Mouse (Mus musculus): ENCODE data around the gene Phlda3.

The Phlda3 gene

DNA sequence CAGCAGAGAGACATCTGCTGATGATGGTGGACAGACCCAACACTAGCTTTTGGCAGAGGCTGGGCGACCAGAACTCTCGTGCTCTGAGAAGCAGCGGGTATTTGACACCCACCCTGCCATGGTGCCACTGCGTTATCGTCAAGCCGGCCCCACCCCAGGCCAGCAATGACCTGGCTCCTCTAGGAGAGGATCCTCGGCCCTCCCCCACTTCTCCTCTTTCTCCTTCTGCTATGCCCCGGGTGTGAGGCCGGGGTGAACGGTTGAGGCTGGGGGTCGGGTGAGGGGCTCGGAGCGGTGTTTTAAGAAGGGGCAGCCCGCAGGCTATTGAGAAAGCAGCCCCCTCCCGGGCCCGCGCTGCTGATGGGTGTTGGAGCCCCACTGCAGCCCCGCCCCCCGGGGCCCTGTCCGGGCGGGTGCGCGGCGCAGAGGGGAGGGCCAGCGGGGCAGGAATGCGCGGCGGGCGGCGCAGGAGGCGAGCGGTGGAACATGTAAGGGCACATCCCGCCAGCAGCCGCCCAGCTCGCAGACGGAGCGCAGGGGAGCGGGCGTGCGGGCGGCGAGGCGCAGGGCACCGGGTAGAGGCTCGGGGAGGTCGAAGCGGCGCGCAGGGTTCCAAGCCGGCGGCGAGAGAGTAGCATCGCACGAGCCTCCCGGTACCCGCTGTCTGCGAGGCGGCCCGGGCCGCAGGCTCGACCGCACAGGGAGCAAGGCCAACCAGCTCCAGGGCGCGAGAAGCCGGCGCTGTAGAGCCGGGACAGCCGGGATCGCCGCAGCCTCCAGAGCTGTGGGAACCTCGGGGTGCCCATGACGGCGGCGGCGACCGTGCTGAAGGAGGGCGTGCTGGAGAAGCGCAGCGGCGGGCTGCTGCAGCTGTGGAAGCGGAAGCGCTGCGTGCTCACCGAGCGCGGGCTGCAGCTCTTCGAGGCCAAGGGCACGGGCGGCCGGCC is at the start of gene Phlda3:
Gene Phlda3 (plus strand): TSS at position 475 of the 947 bp plus-strand sequence.
- peak; percentile 83 to 84 for DNase-seq

DNA sequence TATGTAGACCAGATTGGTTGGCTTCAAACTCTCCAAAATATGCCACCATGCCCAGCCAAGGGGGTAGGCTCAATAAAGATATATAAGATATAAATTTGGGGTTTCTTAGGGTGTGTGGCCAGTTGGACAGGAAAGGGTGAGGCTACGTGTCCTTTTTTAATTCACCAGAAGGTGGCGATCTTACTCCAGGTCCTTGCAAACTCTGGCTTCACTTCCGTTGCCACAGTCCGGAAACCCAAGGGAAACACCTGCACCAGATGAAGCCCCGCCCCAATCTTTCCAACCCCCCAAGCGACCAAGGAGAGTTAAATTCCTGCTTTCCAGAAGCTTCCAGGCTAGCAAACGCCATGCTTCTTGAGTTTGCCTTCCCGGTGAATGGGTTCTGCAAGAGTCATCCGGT is 46.4 kb upstream of the Phlda3 start:
- peak; percentile 73 to 85 for DNase-seq

DNA sequence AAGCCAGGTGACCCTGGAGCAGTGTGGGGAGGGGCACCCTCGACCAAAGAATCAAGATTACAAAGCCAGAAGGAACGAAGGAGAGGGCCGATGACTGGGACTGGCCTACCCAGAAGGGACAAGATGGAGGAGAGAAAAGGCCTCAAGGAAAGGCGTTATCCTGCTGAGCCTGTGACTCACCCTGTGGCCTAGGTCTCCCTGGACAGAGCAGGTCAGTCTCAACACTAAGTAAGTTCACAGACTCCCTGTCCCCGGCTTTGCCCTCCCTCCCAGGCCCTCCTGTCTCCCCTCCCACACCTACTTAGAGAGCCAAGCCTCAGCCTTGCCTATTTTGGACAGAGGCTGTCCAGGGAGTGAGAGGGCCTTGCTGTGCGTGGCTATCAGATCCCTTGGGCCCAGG is 45.9 kb upstream of the Phlda3 start, which contains the start of gene Csrp1:
Gene Csrp1 (plus strand): TSS at position 79 of the 400 bp plus-strand sequence.
- no peak for DNase-seq

DNA sequence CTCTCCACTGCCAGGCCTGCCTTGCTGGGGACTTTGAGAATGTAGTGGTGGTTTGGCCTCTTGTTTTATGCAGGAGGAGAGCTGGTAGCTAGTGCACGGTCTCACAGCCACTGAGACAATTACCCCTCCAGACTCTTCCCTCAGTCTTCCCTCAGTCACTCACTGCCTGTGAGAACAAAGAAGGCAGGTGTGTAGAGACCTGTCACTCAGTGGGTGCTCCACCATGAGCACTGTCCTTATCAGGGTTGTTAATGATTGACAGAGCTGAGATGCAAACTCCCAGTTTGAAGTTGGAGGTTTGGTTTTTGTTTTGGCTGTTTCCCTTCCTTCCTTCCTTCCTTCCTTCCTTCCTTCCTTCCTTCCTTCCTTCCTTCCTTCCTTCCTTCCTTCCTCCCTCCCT is 42.9 kb upstream of the Phlda3 start:
- no peak for DNase-seq

DNA sequence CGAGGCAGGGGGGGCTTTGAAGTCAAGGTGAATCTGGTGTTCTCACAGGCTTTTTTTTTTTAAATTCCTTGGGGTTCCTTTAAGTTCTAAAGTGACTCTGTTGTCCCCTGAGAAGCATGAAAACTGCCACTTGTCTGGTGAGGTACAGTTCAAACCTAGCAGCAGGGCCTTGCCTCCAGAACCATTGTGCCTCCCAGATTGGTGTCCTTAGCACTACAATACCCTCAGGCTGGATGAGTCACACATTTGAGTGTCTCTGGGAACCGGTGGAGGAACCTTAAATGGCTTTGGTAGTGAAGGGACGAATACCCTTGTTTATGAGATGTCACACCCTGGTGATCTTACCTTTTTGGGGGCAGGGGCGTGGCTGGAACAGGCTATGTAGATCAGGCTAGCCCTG is 41.8 kb upstream of the Phlda3 start:
- no peak for DNase-seq

DNA sequence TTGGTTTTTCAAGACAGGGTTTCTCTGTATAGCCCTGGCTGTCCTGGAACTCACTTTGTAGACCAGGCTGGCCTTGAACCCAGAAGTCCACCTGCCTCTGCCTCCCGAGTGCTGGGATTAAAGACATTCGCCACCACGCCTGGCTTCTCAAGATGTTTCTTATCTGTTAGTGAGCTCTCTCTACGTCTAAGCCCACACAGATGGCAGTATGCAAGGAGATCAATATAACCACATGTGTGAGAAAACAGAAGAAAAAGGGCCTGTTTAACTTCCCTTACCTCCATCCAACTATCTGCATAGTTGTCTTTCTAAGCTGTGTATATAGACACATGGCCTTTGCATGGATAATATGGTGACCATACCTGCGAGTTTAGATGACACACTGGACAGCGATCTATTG is 40.6 kb upstream of the Phlda3 start:
- no peak for DNase-seq

DNA sequence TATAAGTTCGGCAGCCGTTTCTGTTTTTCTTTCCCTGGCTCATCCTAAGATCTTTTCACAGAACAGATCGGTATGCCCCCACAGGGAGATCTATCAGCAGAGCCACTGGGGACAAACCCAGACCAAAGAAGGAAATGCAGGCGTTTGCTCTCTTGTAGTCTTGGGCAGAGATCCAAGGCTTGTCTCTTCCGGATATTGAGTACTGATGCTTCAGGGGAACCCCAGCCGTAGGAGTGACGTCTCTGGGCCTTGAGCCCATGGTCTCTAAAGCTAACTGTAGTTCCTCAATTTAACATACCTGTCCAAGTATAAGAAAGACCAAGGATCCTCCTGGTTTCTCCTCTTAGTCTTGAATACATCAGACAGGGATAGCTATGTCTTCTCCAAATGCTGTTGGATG is 40.0 kb upstream of the Phlda3 start:
- DNase-seq: peak; percentile 51 to 73

DNA sequence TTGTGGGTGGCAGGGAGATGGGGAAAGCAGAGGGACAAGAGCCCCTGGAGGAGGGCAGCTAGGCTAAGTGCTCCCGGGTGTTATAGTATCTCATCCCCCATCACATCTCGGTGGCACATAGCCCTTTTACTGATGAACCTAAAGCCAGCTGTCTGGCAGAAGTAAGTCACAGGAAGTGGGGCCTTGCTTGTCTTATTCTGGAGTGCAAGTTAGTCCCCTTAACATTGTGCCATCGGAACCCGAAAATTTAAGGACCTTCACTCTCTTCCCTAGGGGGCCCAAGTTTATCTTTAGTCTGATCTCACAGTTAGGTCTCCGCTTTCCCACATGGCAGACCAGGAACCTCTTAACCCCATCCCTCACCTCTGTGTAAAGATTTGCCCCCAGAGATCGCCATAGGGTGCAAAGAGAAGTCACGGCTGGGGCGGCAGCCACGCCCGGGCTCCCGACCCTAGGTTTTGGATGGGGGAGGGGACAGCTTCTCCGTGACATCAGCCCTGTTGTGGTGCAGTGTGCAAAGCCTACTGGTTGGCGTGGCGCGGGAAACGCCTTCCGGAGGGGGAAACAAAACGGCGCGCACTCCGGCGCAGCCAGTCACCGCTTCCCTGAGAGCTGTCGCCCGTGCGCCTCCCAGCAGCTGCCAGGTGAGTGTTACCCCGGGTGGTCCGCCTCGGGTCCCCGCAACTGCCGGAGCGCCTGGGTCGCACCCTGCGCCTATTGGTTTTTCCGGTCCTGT is 37.1 kb upstream of the Phlda3 start:
- DNase-seq: peak; percentile 92 to 95

DNA sequence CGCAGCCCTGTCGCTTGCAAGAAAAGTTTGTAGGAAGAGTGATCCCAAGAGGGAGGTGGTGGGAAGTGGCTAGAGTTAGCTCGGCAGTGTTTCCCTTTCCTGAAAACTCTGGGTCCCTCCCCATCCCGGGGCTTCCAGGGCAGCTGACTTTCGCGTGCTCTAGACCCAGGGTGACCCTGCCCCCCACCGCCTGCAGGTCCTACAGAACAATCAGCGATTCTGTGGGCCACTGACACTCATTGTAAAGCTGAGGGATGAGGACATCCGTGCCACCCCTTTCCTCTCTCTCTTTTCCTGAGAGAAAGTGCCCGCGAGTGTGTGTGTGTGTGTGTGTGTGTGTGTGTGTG is 36.6 kb upstream of the Phlda3 start:
- DNase-seq: no peak

DNA sequence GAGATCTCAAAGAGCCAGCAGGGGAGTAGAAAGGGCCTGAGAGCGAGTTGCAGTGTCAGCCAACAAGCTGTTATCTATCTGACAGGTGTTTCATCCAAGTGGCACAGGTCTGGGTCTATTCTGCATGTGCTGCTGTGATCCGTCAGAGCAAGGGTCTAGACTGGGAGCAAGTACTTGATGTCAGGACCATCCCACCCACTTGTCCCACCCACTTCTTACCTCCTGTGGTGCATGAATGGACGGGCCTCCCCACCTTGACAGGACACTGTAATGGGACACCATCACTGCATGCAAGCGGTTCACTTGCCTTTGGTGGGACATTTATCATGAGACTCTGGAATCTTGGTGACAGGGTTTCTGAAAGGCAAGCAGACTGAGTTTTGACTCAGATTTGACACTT is 36.1 kb upstream of the Phlda3 start:
- no peak for DNase-seq

DNA sequence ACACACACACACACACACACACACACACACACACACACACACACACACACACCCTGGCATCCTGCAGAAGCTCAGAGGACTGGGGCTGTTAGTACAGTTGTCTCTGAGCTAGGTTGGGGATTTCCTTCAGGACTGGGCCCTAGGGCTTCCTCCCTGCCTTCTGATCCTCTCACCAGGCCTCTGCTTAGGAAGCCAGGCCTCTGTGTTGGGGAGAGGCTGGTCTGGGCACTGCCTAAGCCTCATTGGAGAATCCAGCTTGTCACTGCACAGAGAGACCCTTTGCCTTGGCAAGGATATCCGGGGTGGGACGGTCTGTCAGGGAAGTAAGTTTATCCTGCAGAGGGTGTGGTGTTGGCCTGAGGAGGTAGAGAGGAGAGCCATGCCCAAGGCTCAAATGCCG is 35.6 kb upstream of the Phlda3 start:
- DNase-seq: peak; percentile 61 to 70

DNA sequence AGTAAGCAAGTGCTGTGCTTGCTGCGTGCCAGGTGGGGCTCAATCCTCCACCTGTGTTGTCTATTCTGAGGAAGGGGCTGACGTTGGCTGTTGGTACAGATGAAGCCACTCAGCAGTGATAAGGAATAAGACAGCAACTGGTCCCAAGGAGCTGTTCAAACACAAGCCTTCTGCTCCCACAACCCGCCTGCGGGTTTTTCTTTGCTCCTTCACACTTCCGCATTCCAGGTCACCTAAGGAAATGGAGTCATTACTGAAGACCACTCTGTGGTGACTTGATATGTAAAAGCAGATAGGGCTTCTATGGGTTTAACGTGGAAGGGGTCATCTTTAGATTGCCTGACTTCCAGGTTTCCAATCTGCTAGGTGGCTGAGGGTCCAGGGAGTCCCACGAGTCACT is 34.5 kb upstream of the Phlda3 start:
- peak in 1 of 2 experiments; percentile 36 for DNase-seq

DNA sequence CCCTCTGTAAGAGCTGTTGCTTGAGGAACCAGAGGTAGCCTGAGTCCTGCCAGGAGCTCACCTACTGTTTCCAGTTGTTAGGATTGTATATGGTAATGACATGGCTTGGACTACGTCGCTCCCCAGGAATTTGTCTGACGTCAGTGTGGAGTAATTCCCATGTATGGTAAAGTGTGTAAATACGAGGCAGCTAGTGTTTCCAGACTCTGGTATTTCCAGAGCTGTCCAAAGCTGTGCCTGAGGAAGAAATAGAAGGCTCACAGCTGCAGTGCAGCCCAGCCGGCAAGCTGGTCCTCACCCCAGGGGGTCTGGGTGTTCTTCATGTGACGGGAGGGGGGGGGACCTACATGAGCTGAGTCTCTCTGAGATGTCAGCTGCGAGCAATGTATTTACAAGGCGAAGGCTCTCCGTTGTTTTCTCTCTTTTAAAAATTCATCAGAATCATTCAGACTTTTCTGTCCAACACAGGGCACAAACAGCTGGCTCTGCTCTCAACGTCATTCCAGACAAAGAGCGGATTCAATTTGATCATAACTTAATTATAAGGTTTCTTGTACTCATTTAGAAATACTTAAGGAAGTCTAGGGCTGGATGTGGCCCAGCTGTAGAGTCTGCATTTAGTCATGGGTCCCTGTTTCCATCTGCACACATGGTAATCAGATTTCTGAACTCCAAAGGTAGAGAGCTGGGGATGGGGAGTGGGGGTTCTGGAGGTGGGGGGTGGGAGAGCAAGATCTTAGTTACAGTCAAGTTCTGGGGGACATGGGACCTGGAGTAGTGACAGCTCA is 33.8 kb upstream of the Phlda3 start:
- peak; percentile 74 to 85 for DNase-seq

DNA sequence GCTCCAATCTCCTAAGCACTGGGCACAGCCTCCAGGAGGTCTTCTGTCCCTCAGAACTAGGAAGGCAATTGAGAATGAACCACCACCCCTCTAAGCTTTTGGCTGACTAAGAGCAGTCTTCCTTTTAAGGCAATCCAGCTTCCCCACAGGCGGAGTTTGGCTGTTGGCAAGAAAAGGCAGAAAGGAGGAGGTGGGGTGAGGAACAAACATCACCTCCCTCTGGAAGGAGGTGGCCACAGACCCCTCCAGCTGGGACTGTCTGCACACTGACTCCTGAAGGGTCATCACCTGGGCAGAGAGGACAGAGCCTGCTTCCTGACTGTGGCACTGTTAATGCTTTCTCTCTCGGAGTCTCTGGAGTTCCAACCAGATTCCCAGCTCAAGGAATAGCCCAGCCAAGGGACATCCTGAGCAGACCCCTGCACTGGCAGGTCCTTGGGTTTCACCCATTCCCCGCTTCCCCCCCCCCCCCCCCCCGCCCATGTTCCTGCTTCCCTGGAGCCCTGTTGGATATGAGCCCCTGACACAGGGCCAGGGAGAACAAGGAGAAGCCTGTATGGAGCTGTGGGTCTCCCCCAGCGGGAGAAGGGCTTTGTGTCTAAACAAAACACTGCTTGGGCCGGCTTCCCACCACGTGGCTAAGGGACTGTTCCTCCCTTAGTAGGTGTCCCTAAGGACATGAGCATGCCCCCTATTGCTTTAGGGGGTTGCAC is 31.5 kb upstream of the Phlda3 start:
- peak; percentile 77 to 86 for DNase-seq

DNA sequence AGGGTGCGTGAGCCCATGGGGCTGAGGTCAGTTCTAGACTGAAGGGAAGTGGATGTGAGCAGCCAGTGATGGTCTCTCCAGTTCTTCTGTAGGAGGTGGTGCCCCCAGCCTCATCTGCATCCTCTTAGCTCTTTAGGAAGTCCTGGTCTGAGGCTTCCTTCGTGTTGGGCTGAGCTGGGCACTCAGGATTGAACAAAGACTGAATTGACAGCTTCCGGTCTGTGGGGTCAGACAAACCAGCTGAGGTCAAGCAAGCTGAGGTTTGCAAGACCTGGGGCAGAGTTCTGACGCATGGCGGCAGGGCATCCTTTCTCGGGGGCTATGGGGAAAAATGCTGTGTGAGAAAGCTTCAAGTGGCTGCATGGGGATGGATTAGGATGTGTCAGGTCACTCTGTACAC is 30.5 kb upstream of the Phlda3 start:
- DNase-seq: no peak

DNA sequence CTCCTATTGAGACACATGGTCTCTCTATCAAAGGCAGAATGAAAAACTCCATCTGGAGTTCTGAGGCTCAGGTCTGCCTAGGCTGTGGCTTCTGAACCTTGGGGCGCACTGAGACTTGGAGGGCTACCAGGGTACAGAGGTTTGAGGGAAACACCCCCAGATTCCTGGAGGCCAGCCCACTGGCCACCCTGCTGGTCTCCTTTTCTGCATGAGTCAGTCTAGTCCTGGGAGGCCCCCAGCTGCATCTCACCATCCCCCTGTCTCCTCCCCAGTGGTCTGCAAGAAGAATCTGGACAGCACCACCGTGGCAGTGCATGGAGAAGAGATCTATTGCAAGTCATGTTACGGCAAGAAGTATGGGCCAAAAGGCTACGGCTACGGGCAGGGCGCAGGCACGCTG is 20.9 kb upstream of the Phlda3 start:
- DNase-seq: peak; percentile 42 to 53

DNA sequence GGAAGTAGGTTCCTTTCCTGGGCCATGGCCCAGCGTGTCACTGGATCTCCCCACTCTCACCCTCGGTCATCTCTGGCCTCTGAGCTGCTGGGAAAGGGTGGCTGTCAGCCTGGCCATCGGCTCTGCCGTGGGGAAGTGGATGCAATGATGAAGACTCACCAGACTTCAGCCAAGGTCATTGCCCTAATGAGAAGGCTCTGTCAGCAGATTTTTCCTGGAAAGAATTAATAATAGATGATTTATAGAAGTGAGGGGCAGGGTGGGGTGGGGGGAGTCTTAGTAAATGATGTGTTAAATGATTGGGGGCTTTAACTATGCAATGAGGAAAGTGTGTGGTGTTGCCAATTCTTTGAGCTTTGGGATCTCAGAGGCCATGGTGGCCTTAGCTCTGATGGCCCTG is 19.7 kb upstream of the Phlda3 start:
- DNase-seq: no peak

DNA sequence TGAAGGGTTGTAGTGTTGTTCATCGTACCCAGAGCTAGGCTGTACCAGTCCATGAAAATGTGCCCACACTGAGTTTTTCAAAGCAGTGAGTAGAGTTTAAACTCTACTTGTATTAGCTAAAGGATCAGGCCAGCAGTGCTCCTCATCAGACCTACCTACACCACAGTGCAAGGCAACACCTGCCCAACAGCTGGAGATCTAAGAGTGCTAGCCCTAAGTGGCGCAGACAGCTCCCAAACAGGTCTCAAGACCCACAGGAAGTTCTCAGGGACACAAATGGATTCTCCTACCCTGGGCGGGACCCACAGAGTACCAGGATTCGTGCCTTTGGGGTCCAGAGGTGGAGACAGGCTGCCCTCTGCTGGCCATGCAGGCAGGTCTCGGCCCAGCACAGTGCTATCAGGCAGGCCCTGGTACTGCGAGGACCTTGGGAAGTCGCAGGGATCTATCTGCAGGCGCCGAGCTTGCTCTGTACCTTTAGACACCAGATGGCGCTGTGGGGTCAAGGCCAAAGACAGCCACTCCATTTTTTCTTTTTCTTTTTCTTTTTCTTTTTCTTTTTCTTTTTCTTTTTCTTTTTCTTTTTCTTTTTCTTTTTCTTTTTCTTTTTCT is 13.1 kb upstream of the Phlda3 start:
- DNase-seq: peak; percentile 92 to 95

DNA sequence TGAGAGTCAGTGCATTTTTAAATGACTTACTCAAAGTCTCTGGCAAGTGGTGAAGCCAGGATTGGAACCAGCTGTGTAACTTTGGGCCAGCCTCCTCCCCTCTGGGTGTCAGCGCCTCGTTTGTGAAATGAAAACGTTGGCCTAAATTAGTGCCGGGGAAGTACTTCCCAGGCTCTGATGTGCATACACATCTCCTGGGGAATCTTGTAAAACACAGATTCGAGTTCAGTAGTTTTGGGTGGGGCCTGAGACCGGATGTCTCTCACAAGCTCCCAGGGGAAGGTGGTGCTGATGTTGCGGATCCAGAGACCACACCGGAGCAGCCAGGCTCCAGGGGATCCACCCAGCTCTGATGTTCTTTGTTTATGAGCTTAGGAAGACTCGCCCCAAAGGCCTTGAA is 10.6 kb upstream of the Phlda3 start:
- peak; percentile 56 to 59 for DNase-seq

DNA sequence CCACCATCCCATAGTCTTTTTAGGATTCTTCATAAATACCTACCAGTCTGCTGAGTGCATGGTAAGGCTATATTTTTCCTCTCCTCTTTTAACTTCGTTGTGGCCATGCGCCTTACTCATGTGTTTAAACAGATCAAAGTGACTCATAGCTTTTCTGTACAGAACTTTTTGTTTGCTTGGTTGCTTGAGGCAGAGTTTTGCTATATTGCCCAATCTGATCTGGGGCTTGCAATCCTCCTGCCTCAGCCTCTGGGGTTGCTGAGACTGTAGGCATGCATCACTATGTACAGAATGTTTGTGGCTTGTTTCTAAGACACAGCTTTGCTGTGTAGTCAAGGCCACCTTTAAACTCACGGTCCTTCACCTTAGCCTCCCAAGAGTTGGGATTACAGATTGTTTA is 10.0 kb upstream of the Phlda3 start:
- no peak for DNase-seq

DNA sequence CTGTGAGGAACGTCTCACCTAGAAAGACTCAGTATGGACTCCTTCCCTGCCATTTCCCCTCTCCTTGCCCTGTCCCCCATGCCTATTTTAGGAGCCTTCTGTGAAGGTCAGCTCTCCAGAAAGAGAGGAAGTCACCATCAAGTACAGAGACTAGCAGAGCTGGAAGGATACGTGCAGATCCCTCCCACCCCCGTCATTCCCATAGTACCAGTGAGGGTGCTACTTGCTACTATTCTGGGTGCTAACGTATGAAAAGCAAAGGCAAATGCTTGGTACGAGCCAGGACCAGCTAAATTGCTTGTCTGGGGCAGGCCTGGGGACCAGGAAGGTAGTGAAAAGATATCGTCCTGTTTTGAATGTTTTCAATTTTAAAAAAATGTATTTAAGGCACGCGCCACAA is 8.6 kb upstream of the Phlda3 start:
- DNase-seq: no peak

DNA sequence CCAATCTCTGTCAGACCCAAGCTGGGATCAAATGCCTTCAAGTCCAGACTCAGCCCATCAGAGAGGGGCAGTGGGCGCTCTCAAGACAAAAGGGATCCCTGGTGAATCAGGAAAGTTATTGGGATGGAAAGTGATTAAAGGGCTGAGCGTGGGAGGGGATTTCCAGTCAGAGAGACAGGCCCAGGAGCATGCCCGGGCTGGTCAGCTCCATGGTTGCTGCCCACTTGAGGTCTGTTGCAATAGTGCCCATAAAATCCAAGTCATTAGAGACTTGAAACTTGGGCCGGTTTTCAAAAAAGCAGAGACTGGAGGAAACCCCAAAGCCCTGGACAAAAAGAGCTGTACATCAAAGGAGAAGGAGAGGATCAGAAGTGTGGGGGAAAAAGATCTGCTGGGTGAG is 6.2 kb upstream of the Phlda3 start:
- DNase-seq: peak in 1 of 2 experiments; percentile 42

Measured in lung, adult 18-20 months (tissue).